ENCODE assay signal across 8 mouse cellular contexts in the genomic region with DNA sequence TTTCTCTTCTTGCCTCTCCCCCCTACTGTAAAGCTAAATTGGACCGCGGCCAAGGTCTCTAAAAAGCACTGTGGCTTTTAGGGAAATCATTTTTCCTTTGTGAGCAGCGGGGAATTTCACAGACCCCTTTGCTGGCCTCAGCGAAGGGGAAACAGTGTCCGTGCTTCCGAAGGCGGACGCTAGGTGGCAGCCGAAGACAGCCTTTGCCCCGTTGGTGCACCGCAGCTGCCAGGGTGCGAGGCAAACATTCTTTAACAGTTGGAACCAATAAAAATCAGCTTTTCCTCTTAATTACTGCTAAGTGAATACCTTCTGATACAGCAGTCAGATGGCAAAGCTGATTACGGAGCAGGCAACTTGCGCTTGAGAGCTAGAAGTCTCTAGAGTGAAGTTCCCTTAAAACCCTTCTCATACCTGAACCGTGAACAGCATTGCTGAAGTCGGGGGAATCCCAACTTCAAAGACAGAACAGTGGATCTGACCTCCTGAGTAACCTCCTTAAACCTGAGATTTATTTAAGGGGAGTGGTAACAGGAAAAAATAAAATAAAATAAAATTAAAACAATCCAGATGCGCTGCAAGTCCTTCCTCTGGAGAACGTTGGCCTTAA.
A peak's percentile ranks its signal among the peaks of the same experiment; 100 is the strongest.
DNase-seq lines count a peak whose midpoint lies in the region; ATAC-seq and TF ChIP-seq lines count a peak whose summit lies in the region.

No protein-coding gene starts in this region.

- no peaks in the 10 kb centered on the region for H3K4me1 ChIP-seq in thymus, adult 2 months (replicated peaks; ENCODE audit: control insufficient read depth, insufficient read depth, low read length)
- peaks cover 10% of the 10 kb centered on the region; the same call in 1 of the 2 replicates for H3K4me1 ChIP-seq in midbrain, embryonic 14.5 days (ENCODE audit: control insufficient read depth, insufficient read depth, low read length)
- H3K4me1 ChIP-seq in testis, adult 2 months (ENCODE audit: control insufficient read depth, insufficient read depth, low read length), result peaks cover 9% of the 10 kb centered on the region

- no peak overlapping the region for H3K4me3 ChIP-seq in thymus, adult 2 months (ENCODE audit: control insufficient read depth, insufficient read depth, low read length)
- peak overlapping the region; percentile 31 for H3K4me3 ChIP-seq in midbrain, embryonic 14.5 days (replicated peaks; ENCODE audit: low read depth, low read length)
- peak overlapping the region; percentile 11; the same call in 1 of the 2 replicates for H3K4me3 ChIP-seq in testis, adult 2 months (ENCODE audit: control insufficient read depth, low read depth, low read length)

- peak overlapping the region; percentile 61 for H3K9ac ChIP-seq in midbrain, embryonic 14.5 days (replicated peaks; ENCODE audit: low read length)

- TF ChIP-seq POLR2A in thymus, adult 2 months (IDR thresholded peaks at IDR 0.05; ENCODE audit: control insufficient read depth, extremely low read depth, insufficient read depth, low read length, poor library complexity), result no peak
- TF ChIP-seq POLR2A in testis, adult 2 months (IDR thresholded peaks at IDR 0.05; ENCODE audit: control insufficient read depth, low read depth, low read length), result no peak

- WGBS in thymus, adult 2 months, result 21% methylated on average over 18 of the region's 18 CpGs
- 11% methylated on average over 18 of the region's 18 CpGs for WGBS in midbrain, embryonic 14.5 days

- H3K27ac ChIP-seq in thymus, adult 2 months (ENCODE audit: control insufficient read depth, insufficient read depth, low read length), result no peak overlapping the region
- H3K27ac ChIP-seq in midbrain, embryonic 14.5 days (replicated peaks; ENCODE audit: low read depth, low read length), result peak overlapping the region; percentile 72
- no peak overlapping the region for H3K27ac ChIP-seq in testis, adult 2 months (ENCODE audit: control insufficient read depth, insufficient read depth, low read depth, low read length)

- DNase-seq in thymus, adult 2 months, result peak; percentile 9
- no peak for DNase-seq in thymus, postnatal 25 days
- peak; percentile 29 to 68 for DNase-seq in gastrocnemius, postnatal 4 days (ENCODE audit: low spot score in 2 of 2)
- DNase-seq in kidney, adult 18-20 months, result peak; percentile 65
- DNase-seq in left cerebral cortex, postnatal 4 days, result peak; percentile 89
- DNase-seq in midbrain, embryonic 14.5 days, result peak; percentile 94

- no peaks in the 10 kb centered on the region for H3K36me3 ChIP-seq in thymus, adult 2 months (ENCODE audit: control insufficient read depth, insufficient read depth, low read length)
- H3K36me3 ChIP-seq in midbrain, embryonic 14.5 days (ENCODE audit: control insufficient read depth, insufficient read depth, low read length), result no peaks in the 10 kb centered on the region
- H3K36me3 ChIP-seq in testis, adult 2 months (ENCODE audit: control insufficient read depth, insufficient read depth, low read length), result no peaks in the 10 kb centered on the region

- peak; percentile 87 for ATAC-seq in common myeloid progenitor, adult 5-6 weeks (replicated peaks; ENCODE audit: low read depth, poor library complexity, severe bottlenecking)
- peak; percentile 88 for ATAC-seq in midbrain, embryonic 14.5 days (ENCODE audit: low FRiP score, low TSS enrichment)

- no peaks in the 10 kb centered on the region for H3K9me3 ChIP-seq in midbrain, embryonic 14.5 days (ENCODE audit: control insufficient read depth, low read length)

- TF ChIP-seq CTCF in thymus, adult 2 months (IDR thresholded peaks at IDR 0.05; ENCODE audit: borderline replicate concordance, control insufficient read depth, extremely low read depth, insufficient read depth, low read length, poor library complexity), result 0 out of 2 replicates have a peak, but pooled peaks have one; percentile 34
- TF ChIP-seq CTCF in testis, adult 2 months (IDR thresholded peaks at IDR 0.05; ENCODE audit: control insufficient read depth, insufficient read depth, insufficient replicate concordance, low read depth, low read length), result peak; percentile 96

- intact Hi-C loops in left cerebral cortex, postnatal 4 days (cut with DNase I), result loop anchor here (10.0 kb wide), 2 partner anchors 849 to 1519 kb away; a partner anchor contains a TSS

- H3K4me2 ChIP-seq in midbrain, embryonic 14.5 days (ENCODE audit: low read length), result peak overlapping the region; percentile 75

- H3K27me3 ChIP-seq in thymus, adult 2 months (ENCODE audit: control insufficient read depth, insufficient read depth, low read length), result no peaks in the 10 kb centered on the region
- no peaks in the 10 kb centered on the region for H3K27me3 ChIP-seq in midbrain, embryonic 14.5 days (ENCODE audit: control insufficient read depth, insufficient read depth, low read length)
- no peaks in the 10 kb centered on the region for H3K27me3 ChIP-seq in testis, adult 2 months (ENCODE audit: control insufficient read depth, insufficient read depth, low read length)
